Mouse (Mus musculus) olfactory bulb, adult 2 months (tissue): Measurements from ENCODE around the gene Mindy4.

ENCODE experiments used
- CTCF ChIP-seq: fragments of 200-500 bp; IDR thresholded peaks from 2 replicates; pipeline ENCODE4 v1.5.1; 2012; ENCODE audit warnings: low read depth, mild to moderate bottlenecking, low read length, moderate library complexity; ENCODE audit not compliant: insufficient read depth
- POLR2A ChIP-seq: fragments of 200-500 bp; IDR thresholded peaks from 2 replicates; pipeline ENCODE4 v1.6.1; 2012; ENCODE audit warnings: mild to moderate bottlenecking, low read depth, low read length, moderate library complexity; ENCODE audit not compliant: insufficient read depth

- TF ChIP-seq CTCF (no peak), POLR2A (no peak)
Measured at GRCm38 (mm10) chr6:55175892-55176291, 27.3 kb upstream of the Mindy4 start.
